Mouse (Mus musculus): ENCODE measurements around the gene Aldh18a1. TPM values are rescaled to one million over a fixed set of nuclear protein-coding genes. Genes with fewer than 3 reads are reported as not detected.

The Aldh18a1 gene
- 10 to 100 TPM; 23.4 to 26.3 TPM for polyA plus RNA-seq (2012; fragmentation: generic; extraction: Trizol)

DNA sequence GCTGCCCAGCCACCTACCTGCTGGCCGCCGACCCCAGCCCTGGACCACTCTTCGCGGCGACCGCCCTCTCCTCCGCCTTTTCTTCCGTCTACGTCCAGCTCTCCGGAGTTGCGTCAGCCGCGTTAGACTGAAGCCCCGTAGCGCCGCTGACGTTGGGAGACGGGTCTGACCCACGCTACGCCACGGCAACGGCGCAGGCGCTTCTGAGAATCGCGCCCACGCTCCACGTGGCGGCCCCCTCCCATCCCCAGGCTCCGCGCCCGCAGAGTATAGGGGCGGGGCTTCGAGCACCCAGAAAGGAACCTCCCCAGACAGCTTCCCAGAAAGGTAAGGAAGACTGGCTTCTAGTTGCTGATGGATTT lies at the start of gene Aldh18a1:
TSS of gene Aldh18a1 (minus strand) at position 171 of the 362 bp plus-strand sequence.

DNA sequence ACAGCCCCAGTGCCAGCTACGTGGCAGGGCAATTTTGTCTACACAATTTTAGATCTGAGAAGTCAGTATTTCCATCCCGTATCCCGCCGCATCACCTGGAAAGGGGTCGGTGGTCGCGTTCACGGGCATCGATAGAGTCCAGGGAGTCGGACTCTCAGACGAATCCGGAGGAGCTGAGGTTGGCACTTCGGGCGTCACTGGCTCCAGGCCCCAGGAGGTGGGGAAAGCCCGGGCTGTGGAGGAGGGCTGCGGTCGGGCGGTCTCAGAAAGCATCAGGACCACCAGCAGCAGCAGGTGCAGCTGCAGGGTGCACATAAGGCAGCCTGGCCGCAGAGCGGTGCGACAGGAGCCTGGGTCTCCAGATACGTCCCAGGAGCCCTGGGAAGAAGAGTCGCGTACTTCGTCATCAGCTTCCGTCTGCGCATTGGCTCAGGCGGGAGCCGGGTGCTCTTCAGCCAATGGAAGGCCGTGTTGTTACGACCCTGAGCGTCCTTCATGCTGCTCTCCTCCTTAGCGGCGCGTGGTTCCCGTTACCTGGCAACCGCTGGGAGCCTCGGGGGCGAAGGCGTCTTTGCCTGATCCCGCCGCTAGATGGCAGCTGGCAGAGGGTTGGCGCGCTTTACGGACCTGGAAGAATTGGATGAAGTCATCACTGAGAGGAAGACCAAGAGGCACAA lies 23.7 kb upstream of the Aldh18a1 start, which contains the start of the genes Tctn3 and Entpd1:
TSS of gene Tctn3 (minus strand) at position 404 of the 677 bp plus-strand sequence.
TSS of gene Entpd1 (plus strand) at position 537 of the 677 bp plus-strand sequence.

DNA sequence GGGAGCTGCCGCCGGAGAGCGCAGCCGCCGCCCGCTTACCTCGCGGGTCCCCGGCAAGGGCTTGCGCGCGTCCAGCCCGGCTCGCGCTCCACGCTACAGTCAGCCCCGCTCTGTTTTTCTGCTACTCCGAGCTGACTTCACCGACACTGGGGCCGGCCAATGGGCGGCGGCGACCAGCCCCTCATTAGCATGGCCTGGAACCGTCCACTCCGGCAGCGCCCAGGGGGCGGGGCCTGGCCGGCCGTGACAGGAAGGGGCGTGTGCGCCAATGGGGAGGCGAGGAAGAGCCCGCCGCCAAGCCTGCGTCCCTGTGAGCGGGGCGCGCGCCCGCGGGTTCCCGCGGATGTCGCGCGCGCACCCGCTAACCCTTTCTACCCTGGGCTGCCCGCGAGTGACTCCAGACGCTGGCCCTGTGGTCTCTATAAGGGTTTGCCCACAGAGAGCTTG lies 74.6 kb downstream of the Aldh18a1 start, which contains the start of gene Sorbs1:
TSS of gene Sorbs1 (minus strand) at position 148 of the 447 bp plus-strand sequence.

Other genes starting within 250 kb of the Aldh18a1 start
- 1 to 10 TPM in 1 of 2 experiments, under 1 TPM in 1; 0.14 to 1.2 TPM for gene Sorbs1, start 74.7 kb downstream of the Aldh18a1 start, polyA plus RNA-seq (2012; fragmentation: generic; extraction: Trizol)
- gene Tctn3, start 23.8 kb upstream of the Aldh18a1 start, polyA plus RNA-seq (2012; fragmentation: generic; extraction: Trizol), result 1 to 10 TPM; 1.8 to 5.9 TPM
- not detected for gene Entpd1, start 23.9 kb upstream of the Aldh18a1 start, polyA plus RNA-seq (2012; fragmentation: generic; extraction: Trizol)
- gene Cc2d2b, start 160.3 kb upstream of the Aldh18a1 start, polyA plus RNA-seq (2012; fragmentation: generic; extraction: Trizol), result not detected
- gene Ccnj, start 242.8 kb upstream of the Aldh18a1 start, polyA plus RNA-seq (2012; fragmentation: generic; extraction: Trizol), result 1 to 10 TPM in 1 of 2 experiments, under 1 TPM in 1; 0.18 to 1.3 TPM